ENCODE assay signal across 8 mouse cellular contexts in genomic region chr1:135794216-135795134, GRCm38 (mm10). TPM values are rescaled to one million over a fixed set of nuclear protein-coding genes. Genes with fewer than 3 reads are reported as not detected.
DNase-seq lines count a peak whose midpoint lies in the region; ATAC-seq and TF ChIP-seq lines count a peak whose summit lies in the region.

No protein-coding gene starts in this region.

- no peak for TF ChIP-seq POLR2A in bone marrow macrophage, adult 2 months (IDR thresholded peaks at IDR 0.05; ENCODE audit: borderline replicate concordance, low read depth, low read length)

- no peak for ATAC-seq in hindbrain, embryonic 15.5 days (ENCODE audit: low FRiP score, low read depth)

- no peaks in the 10 kb centered on the region for H3K79me2 ChIP-seq in C2C12 (ENCODE audit: control insufficient read depth, insufficient read depth)
- no peaks in the 10 kb centered on the region for H3K79me2 ChIP-seq in macrophage (ENCODE audit: inconsistent target)

- H3K79me3 ChIP-seq in C2C12 (ENCODE audit: low read depth), result no peaks in the 10 kb centered on the region

- H3K36me3 ChIP-seq in C2C12 (ENCODE audit: control insufficient read depth, insufficient read depth), result no peaks in the 10 kb centered on the region
- no peaks in the 10 kb centered on the region for H3K36me3 ChIP-seq in hindbrain, embryonic 15.5 days
- no peaks in the 10 kb centered on the region for H3K36me3 ChIP-seq in macrophage (ENCODE audit: inconsistent target)

- H3K4me1 ChIP-seq in bone marrow macrophage, adult 2 months (ENCODE audit: control insufficient read depth, insufficient read depth, low read length), result no peaks in the 10 kb centered on the region; the same call in 1 of the 2 replicates
- H3K4me1 ChIP-seq in hindbrain, embryonic 15.5 days (replicated peaks), result peaks cover 6% of the 10 kb centered on the region

- H3ac ChIP-seq in C2C12 (ENCODE audit: control insufficient read depth, insufficient read length, low read depth), result peak overlapping the region; percentile 54

- peak overlapping the region; percentile 47; the same call in 1 of the 2 replicates for H3K4me2 ChIP-seq in hindbrain, embryonic 15.5 days

- H3K27me3 ChIP-seq in C2C12 (ENCODE audit: control insufficient read depth, insufficient read depth, insufficient read length), result no peaks in the 10 kb centered on the region
- peaks cover 5% of the 10 kb centered on the region; the same call in 1 of the 2 replicates for H3K27me3 ChIP-seq in hindbrain, embryonic 15.5 days

- 44% methylated on average over 20 of the region's 20 CpGs for WGBS in hindbrain, embryonic 15.5 days
- 24% methylated on average over 20 of the region's 20 CpGs for WGBS in macrophage (ENCODE audit: missing documents)

- no peak for DNase-seq in cerebellum, postnatal 10 days
- DNase-seq in kidney, postnatal 10 days, result no peak
- no peak for DNase-seq in frontal cortex, postnatal 36 days (ENCODE audit: low spot score in 2 of 2)
- no peak for DNase-seq in gastrocnemius, adult 8-10 months (ENCODE audit: low spot score in 2 of 2)

- no peaks in the 10 kb centered on the region for H3K9me3 ChIP-seq in hindbrain, embryonic 15.5 days

- H3K4me3 ChIP-seq in C2C12 (ENCODE audit: insufficient read depth, poor library complexity, severe bottlenecking), result no peak overlapping the region
- peak overlapping the region; percentile 27 for H3K4me3 ChIP-seq in bone marrow macrophage, adult 2 months (ENCODE audit: insufficient read depth, low read length)
- H3K4me3 ChIP-seq in hindbrain, embryonic 15.5 days, result no peak overlapping the region
- peak overlapping the region; percentile 11; the same call in 1 of the 2 replicates for H3K4me3 ChIP-seq in macrophage (ENCODE audit: inconsistent target)

- no peak for TF ChIP-seq CTCF in C2C12 (IDR thresholded peaks at IDR 0.05; ENCODE audit: control insufficient read depth, insufficient read depth, insufficient read length)
- TF ChIP-seq CTCF in bone marrow macrophage, adult 2 months (IDR thresholded peaks at IDR 0.05; ENCODE audit: low read depth, low read length), result no peak

- H3K27ac ChIP-seq in bone marrow macrophage, adult 2 months (ENCODE audit: insufficient read depth, low read depth, low read length), result no peak overlapping the region
- H3K27ac ChIP-seq in hindbrain, embryonic 15.5 days (replicated peaks), result no peak overlapping the region
- H3K27ac ChIP-seq in macrophage, result no peak overlapping the region

- H3K9ac ChIP-seq in hindbrain, embryonic 15.5 days, result no peak overlapping the region

TF ChIP-seq in C2C12, 6 proteins besides CTCF, POLR2A, EP300 and RAD21:
- TF ChIP-seq MAX (IDR thresholded peaks at IDR 0.05) (no peak), MYOD1 (IDR thresholded peaks at IDR 0.05; ENCODE audit: control insufficient read depth, insufficient read length, low read depth) (peak; percentile 13)

RNA-seq across cellular contexts. Expression of gene Tnni1, which starts 15.2 kb away (rescaled TPM):
- polyA plus RNA-seq in C2C12 (2012; fragmentation: generic; extraction: Trizol) (44.6 TPM), macrophage (2018) (not detected in 3 replicates)
- not detected in 2 replicates for polyA plus RNA-seq in bone marrow macrophage, adult 2 months (2012; ENCODE audit: insufficient read depth, insufficient read length, missing spikeins)
- polyA plus RNA-seq in hindbrain, embryonic 15.5 days (2015; fragmentation: Nextera tagmentation; extraction: Ambion mirVana), result 1.3 and 1.8 TPM in 2 replicates
- total RNA-seq in macrophage (2018; cell fraction: chromatin; rRNA removed), result not detected
- under 1 TPM in 1 of 26 experiments, not detected in 25; 0.41 TPM for total RNA-seq in macrophage (2018; cell fraction: cytosol; rRNA removed)
- not detected for total RNA-seq in macrophage (2018; cell fraction: nucleus; rRNA removed)
- total RNA-seq in gastrocnemius, adult 8-10 months (2022), result 100 to 1,000 TPM; 238 to 314 (median 288) TPM

RNA-seq across cellular contexts. Expression of gene Lad1, which starts 23.9 kb away (rescaled TPM):
- polyA plus RNA-seq in C2C12 (2012; fragmentation: generic; extraction: Trizol), result 0.48 TPM
- 0.53 TPM in 1 of 2 replicates, not detected in the other for polyA plus RNA-seq in bone marrow macrophage, adult 2 months (2012; ENCODE audit: insufficient read depth, insufficient read length, missing spikeins)
- polyA plus RNA-seq in hindbrain, embryonic 15.5 days (2015; fragmentation: Nextera tagmentation; extraction: Ambion mirVana), result 0.78 and 0.80 TPM in 2 replicates
- total RNA-seq in macrophage (2018; cell fraction: chromatin; rRNA removed), result 1 to 10 TPM in 6 of 26 experiments, under 1 TPM in 11, not detected in 9; 0.25 to 8.8 (median 0.66) TPM
- total RNA-seq in macrophage (2018; cell fraction: cytosol; rRNA removed), result 10 to 100 TPM in 1 of 26 experiments, 1 to 10 TPM in 14, under 1 TPM in 11; 0.12 to 15.5 (median 1.2) TPM
- total RNA-seq in macrophage (2018; cell fraction: nucleus; rRNA removed), result 1 to 10 TPM in 17 of 26 experiments, under 1 TPM in 4, not detected in 5; 0.37 to 4.3 (median 1.7) TPM
- polyA plus RNA-seq in macrophage (2018), result 0.30 to 0.49 TPM (median 0.36 TPM) in 3 replicates
- not detected for total RNA-seq in gastrocnemius, adult 8-10 months (2022)

RNA-seq across cellular contexts. Expression of gene Phlda3, which starts 28.6 kb away (rescaled TPM):
- polyA plus RNA-seq in C2C12 (2012; fragmentation: generic; extraction: Trizol) (318 TPM), macrophage (2018) (3.9 to 19.2 TPM (median 14.7 TPM) in 3 replicates)
- 8.0 and 8.5 TPM in 2 replicates for polyA plus RNA-seq in bone marrow macrophage, adult 2 months (2012; ENCODE audit: insufficient read depth, insufficient read length, missing spikeins)
- polyA plus RNA-seq in hindbrain, embryonic 15.5 days (2015; fragmentation: Nextera tagmentation; extraction: Ambion mirVana), result 34.9 and 39.9 TPM in 2 replicates
- 10 to 100 TPM in 1 of 26 experiments, 1 to 10 TPM in 22, under 1 TPM in 3; 0.67 to 21.0 (median 1.9) TPM for total RNA-seq in macrophage (2018; cell fraction: chromatin; rRNA removed)
- 10 to 100 TPM in 24 of 26 experiments, 1 to 10 TPM in 2; 6.3 to 20.9 (median 15.3) TPM for total RNA-seq in macrophage (2018; cell fraction: cytosol; rRNA removed)
- total RNA-seq in macrophage (2018; cell fraction: nucleus; rRNA removed), result 10 to 100 TPM in 4 of 26 experiments, 1 to 10 TPM in 22; 1.5 to 16.5 (median 6.1) TPM
- total RNA-seq in gastrocnemius, adult 8-10 months (2022), result 100 to 1,000 TPM; 131 to 182 (median 168) TPM

RNA-seq across cellular contexts. Expression of gene Tnnt2, which starts 41.7 kb away (rescaled TPM):
- polyA plus RNA-seq in C2C12 (2012; fragmentation: generic; extraction: Trizol) (167 TPM), macrophage (2018) (not detected in 3 replicates)
- not detected in 2 replicates for polyA plus RNA-seq in bone marrow macrophage, adult 2 months (2012; ENCODE audit: insufficient read depth, insufficient read length, missing spikeins)
- 0.58 and 0.93 TPM in 2 replicates for polyA plus RNA-seq in hindbrain, embryonic 15.5 days (2015; fragmentation: Nextera tagmentation; extraction: Ambion mirVana)
- under 1 TPM in 5 of 26 experiments, not detected in 21; 0.24 to 0.79 (median 0.30) TPM for total RNA-seq in macrophage (2018; cell fraction: chromatin; rRNA removed)
- total RNA-seq in macrophage (2018; cell fraction: cytosol; rRNA removed), result not detected
- 1 to 10 TPM in 1 of 26 experiments, under 1 TPM in 8, not detected in 17; 0.29 to 1.1 (median 0.40) TPM for total RNA-seq in macrophage (2018; cell fraction: nucleus; rRNA removed)
- total RNA-seq in gastrocnemius, adult 8-10 months (2022), result 1 to 10 TPM; 4.0 to 5.8 (median 4.6) TPM

Comparison
In these comparisons a context has a peak if more than half of its experiments do, and no peak if none do; other contexts are left out.
1. H3K4me3 ChIP-seq: peak in bone marrow macrophage, adult 2 months (single experiment) and macrophage (single experiment); none in C2C12 (single experiment) and hindbrain, embryonic 15.5 days (single experiment).
2. RNA of gene Tnni1, which starts 15.2 kb away (polyA plus RNA-seq): 44.6 TPM in C2C12 (single experiment); 1.3 to 1.8 TPM in hindbrain, embryonic 15.5 days, not detected in bone marrow macrophage, adult 2 months and not detected in macrophage; every median in the first group is over 10 times any median in the second.